Mouse (Mus musculus): ENCODE results near the gene Slc6a18. TPM values are rescaled to one million over a fixed set of nuclear protein-coding genes. Genes with fewer than 3 reads are reported as not detected.
A peak's percentile ranks its signal among the peaks of the same experiment; 100 is the strongest.

Gene Slc6a18
- polyA plus RNA-seq, 1 experiment from 2014 or later = not detected

DNA sequence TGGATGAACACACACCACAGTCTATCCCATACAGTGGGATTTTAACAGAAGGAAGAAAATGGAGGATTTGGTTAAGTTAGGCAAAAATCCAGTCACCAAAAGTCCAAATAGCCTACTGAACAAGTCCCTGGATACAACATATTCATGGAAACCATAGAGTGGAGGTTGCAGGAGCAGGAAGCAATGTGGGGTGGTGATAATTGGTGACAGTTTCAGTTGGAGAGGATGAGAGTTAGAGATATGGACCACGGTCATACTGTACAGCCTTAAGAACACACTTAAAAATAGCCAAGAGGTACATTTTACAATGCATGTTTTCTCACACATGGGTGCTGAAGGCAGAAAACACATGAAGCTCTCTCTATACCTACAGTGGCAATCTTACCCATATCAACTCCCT is 17.1 kb upstream of the Slc6a18 start:
- no peaks in the 10 kb centered on the region for H3K9me3 ChIP-seq (ENCODE audit: control insufficient read depth, low read length)
- DNase-seq (ENCODE audit: low spot score) (no peak), ATAC-seq (replicated peaks; ENCODE audit: low FRiP score) (no peak)
- no peak overlapping the region for H3K9ac ChIP-seq (ENCODE audit: low read length)
- H3K4me2 ChIP-seq (ENCODE audit: low read depth, low read length, severe bottlenecking) = no peak overlapping the region
- H3K27ac ChIP-seq (ENCODE audit: low read depth, low read length) = no peak overlapping the region
- no peaks in the 10 kb centered on the region for H3K4me1 ChIP-seq (replicated peaks; ENCODE audit: control insufficient read depth, insufficient read depth, low read length)
- no peaks in the 10 kb centered on the region for H3K27me3 ChIP-seq (ENCODE audit: control insufficient read depth, insufficient read depth, low read length)
- H3K36me3 ChIP-seq (ENCODE audit: control insufficient read depth, insufficient read depth, low read length) = no peaks in the 10 kb centered on the region
- WGBS = 82% methylated on average over 1 of the region's 1 CpGs
- no peak overlapping the region for H3K4me3 ChIP-seq (ENCODE audit: low read depth, low read length)

DNA sequence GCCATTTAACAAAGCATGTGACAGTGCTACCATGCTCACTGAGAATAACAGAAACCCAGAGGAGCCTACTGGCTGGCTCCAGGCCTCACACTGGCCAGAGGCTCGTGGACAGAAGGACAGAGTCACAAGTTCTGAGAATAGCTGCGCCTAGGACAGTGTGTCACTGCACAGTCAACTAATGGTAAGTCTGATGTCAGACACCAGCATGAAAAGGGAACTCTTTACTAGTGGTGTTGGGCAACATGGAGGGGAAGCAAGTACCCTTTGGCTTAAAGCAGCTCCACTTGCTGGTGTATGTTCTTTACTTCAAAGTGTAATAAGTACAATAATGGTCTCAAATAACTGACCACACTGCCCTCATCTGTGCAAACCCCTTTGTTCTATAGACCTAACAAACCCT is 15.5 kb upstream of the Slc6a18 start:
- ATAC-seq (replicated peaks; ENCODE audit: low FRiP score) (no peak), DNase-seq (ENCODE audit: low spot score) (no peak)
- Histone ChIP-seq H3K36me3 (ENCODE audit: control insufficient read depth, insufficient read depth, low read length) (no peaks in the 10 kb centered on the region), H3K27me3 (ENCODE audit: control insufficient read depth, insufficient read depth, low read length) (no peaks in the 10 kb centered on the region), H3K4me2 (ENCODE audit: low read depth, low read length, severe bottlenecking) (no peak overlapping the region), H3K4me3 (ENCODE audit: low read depth, low read length) (no peak overlapping the region), H3K4me1 (replicated peaks; ENCODE audit: control insufficient read depth, insufficient read depth, low read length) (no peaks in the 10 kb centered on the region), H3K9me3 (ENCODE audit: control insufficient read depth, low read length) (no peaks in the 10 kb centered on the region), H3K27ac (ENCODE audit: low read depth, low read length) (no peak overlapping the region), H3K9ac (ENCODE audit: low read length) (no peak overlapping the region)
- 73% methylated on average over 2 of the region's 2 CpGs for WGBS

DNA sequence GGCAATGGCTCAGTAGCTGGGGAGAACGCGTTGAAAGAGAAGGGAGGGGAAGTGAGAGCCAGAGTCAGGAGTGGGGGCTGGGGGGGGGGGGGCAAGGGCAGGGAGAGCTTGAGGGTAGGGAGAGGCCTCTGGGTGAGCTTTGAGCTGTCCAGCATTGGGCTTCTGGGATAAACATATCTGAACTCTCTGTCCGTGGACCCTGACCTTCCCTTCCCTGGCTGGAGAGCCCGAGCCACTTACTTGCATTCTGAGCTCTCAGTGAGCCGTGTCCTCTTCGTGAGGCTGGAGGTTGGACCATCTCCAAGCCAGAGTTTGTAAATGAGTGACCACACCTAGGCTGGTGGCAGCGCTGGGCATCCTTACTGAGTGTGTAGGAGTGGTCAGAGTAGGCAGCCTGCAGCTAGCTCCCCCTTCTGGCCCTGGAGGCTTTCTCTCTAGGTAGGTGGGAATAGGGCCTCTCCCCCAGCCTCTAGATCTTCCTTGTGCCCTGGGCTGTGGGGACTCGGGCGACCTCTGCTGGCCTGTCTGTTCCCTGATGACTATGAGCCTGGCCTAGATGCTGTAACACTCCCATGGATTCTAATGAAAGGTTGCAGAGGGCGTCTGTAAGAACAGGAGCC is 14.5 kb upstream of the Slc6a18 start:
- 36% methylated on average over 10 of the region's 10 CpGs for WGBS
- H3K9ac ChIP-seq (ENCODE audit: low read length) = no peak overlapping the region
- H3K27me3 ChIP-seq (ENCODE audit: control insufficient read depth, insufficient read depth, low read length) = no peaks in the 10 kb centered on the region
- ATAC-seq (replicated peaks; ENCODE audit: low FRiP score) = peak; percentile 73
- DNase-seq (ENCODE audit: low spot score) = peak; percentile 81
- H3K36me3 ChIP-seq (ENCODE audit: control insufficient read depth, insufficient read depth, low read length) = no peaks in the 10 kb centered on the region
- H3K27ac ChIP-seq (ENCODE audit: low read depth, low read length) = no peak overlapping the region
- H3K4me2 ChIP-seq (ENCODE audit: low read depth, low read length, severe bottlenecking) = no peak overlapping the region
- no peaks in the 10 kb centered on the region for H3K9me3 ChIP-seq (ENCODE audit: control insufficient read depth, low read length)
- no peak overlapping the region for H3K4me3 ChIP-seq (ENCODE audit: low read depth, low read length)
- no peaks in the 10 kb centered on the region for H3K4me1 ChIP-seq (replicated peaks; ENCODE audit: control insufficient read depth, insufficient read depth, low read length)

DNA sequence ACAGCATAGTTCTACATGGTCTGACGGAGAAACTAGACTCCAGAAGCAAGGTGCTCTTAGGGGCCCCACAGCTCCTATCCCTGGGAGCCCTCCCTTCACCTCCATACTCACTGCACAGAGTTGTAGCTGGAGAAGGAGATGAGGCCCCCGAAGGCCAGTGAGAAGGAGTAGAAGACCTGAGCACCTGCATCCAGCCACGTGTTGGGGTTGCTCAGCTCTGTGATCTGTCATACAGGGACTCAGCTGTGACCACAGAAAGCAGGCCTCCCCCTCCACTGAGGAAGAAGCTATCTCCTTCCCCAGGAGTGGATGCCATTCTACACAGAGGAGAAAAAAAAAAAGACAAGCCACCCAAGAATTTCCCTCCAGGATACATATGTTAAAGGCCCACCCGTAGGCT is 11.1 kb upstream of the Slc6a18 start:
- H3K4me3 ChIP-seq (ENCODE audit: low read depth, low read length) = no peak overlapping the region
- no peaks in the 10 kb centered on the region for H3K9me3 ChIP-seq (ENCODE audit: control insufficient read depth, low read length)
- DNase-seq (ENCODE audit: low spot score) = no peak
- H3K36me3 ChIP-seq (ENCODE audit: control insufficient read depth, insufficient read depth, low read length) = no peaks in the 10 kb centered on the region
- H3K4me2 ChIP-seq (ENCODE audit: low read depth, low read length, severe bottlenecking) = no peak overlapping the region
- H3K9ac ChIP-seq (ENCODE audit: low read length) = no peak overlapping the region
- no peaks in the 10 kb centered on the region for H3K4me1 ChIP-seq (replicated peaks; ENCODE audit: control insufficient read depth, insufficient read depth, low read length)
- no peaks in the 10 kb centered on the region for H3K27me3 ChIP-seq (ENCODE audit: control insufficient read depth, insufficient read depth, low read length)
- WGBS = 85% methylated on average over 4 of the region's 4 CpGs
- ATAC-seq (replicated peaks; ENCODE audit: low FRiP score) = no peak
- no peak overlapping the region for H3K27ac ChIP-seq (ENCODE audit: low read depth, low read length)

DNA sequence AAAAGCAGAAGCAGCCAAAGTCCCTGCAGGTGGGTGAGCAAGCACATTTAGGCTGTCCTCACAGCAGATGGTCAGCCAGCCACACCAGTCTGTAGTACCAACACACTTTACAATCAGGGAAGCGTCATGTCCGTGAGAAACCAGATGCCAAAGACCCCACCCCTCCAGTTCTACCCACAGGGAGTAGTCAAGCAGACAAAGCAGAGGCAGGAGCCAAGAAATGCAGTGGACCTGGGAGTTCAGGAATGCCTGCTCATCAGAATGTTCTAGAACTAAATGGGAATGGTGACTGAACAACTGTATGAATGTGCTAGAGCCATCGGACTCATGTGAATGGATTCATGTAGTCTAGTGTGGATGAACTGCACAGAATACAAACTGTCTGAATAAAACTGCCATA is 9.8 kb upstream of the Slc6a18 start:
- no peak for ATAC-seq (replicated peaks; ENCODE audit: low FRiP score)
- WGBS = 78% methylated on average over 3 of the region's 3 CpGs
- Histone ChIP-seq H3K36me3 (ENCODE audit: control insufficient read depth, insufficient read depth, low read length) (no peaks in the 10 kb centered on the region), H3K27me3 (ENCODE audit: control insufficient read depth, insufficient read depth, low read length) (no peaks in the 10 kb centered on the region), H3K9me3 (ENCODE audit: control insufficient read depth, low read length) (no peaks in the 10 kb centered on the region), H3K27ac (ENCODE audit: low read depth, low read length) (no peak overlapping the region), H3K4me2 (ENCODE audit: low read depth, low read length, severe bottlenecking) (no peak overlapping the region), H3K4me1 (replicated peaks; ENCODE audit: control insufficient read depth, insufficient read depth, low read length) (no peaks in the 10 kb centered on the region), H3K9ac (ENCODE audit: low read length) (no peak overlapping the region), H3K4me3 (ENCODE audit: low read depth, low read length) (no peak overlapping the region)
- no peak for DNase-seq (ENCODE audit: low spot score)

DNA sequence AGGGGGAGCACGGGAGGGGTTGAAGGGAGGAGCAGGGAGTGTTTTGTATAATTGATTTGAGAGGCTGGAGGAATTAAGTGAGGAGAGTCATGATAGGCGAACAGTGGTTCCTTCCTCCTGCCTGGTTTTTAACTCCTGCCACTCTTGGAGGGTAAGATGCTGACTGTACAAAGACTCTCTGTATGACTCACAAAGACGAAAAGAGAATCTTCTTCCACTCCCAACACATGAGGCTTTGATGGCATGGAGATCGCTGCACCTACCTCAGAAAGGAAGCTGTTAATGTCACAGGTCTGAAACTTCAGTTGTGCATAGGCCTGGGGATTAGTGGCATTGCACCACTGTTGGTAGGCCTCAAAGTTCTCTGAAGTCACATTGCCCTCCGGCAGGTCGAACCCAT is 7.7 kb upstream of the Slc6a18 start:
- no peak for ATAC-seq (replicated peaks; ENCODE audit: low FRiP score)
- 92% methylated on average over 6 of the region's 6 CpGs for WGBS
- no peaks in the 10 kb centered on the region for H3K27me3 ChIP-seq (ENCODE audit: control insufficient read depth, insufficient read depth, low read length)

DNA sequence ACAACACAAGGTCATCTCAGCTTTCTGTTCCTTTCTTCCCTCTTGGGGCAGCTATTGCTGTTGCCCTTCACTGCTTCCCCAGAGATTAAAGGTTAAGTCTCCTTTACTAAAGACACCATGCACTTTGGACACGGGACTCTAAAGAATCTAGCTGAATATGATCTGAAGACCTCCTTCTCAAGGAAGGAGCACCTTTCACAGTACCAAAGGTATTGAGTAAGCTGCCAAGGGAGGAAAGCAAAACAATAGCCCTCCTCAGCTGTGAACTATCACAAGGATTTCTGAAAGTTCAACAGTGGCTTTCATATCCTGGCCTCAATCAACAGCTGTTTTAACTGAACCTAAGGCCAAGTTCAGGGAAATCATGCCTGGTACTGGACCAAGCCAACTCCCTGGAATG is 6.6 kb upstream of the Slc6a18 start:
- no peak overlapping the region for H3K9ac ChIP-seq (ENCODE audit: low read length)
- no peaks in the 10 kb centered on the region for H3K36me3 ChIP-seq (ENCODE audit: control insufficient read depth, insufficient read depth, low read length)
- H3K4me3 ChIP-seq (ENCODE audit: low read depth, low read length) = no peak overlapping the region
- H3K4me1 ChIP-seq (replicated peaks; ENCODE audit: control insufficient read depth, insufficient read depth, low read length) = no peaks in the 10 kb centered on the region
- H3K4me2 ChIP-seq (ENCODE audit: low read depth, low read length, severe bottlenecking) = no peak overlapping the region
- H3K9me3 ChIP-seq (ENCODE audit: control insufficient read depth, low read length) = no peaks in the 10 kb centered on the region
- no peak overlapping the region for H3K27ac ChIP-seq (ENCODE audit: low read depth, low read length)
- WGBS = 84% methylated on average over 1 of the region's 1 CpGs
- ATAC-seq (replicated peaks; ENCODE audit: low FRiP score) (no peak), DNase-seq (ENCODE audit: low spot score) (no peak)
- no peaks in the 10 kb centered on the region for H3K27me3 ChIP-seq (ENCODE audit: control insufficient read depth, insufficient read depth, low read length)

More for the DNA sequence above, 7.7 kb upstream of the Slc6a18 start:
- no peak overlapping the region for H3K27ac ChIP-seq (ENCODE audit: low read depth, low read length)
- H3K9me3 ChIP-seq (ENCODE audit: control insufficient read depth, low read length) = no peaks in the 10 kb centered on the region
- H3K4me3 ChIP-seq (ENCODE audit: low read depth, low read length) = no peak overlapping the region
- H3K4me2 ChIP-seq (ENCODE audit: low read depth, low read length, severe bottlenecking) = no peak overlapping the region
- H3K4me1 ChIP-seq (replicated peaks; ENCODE audit: control insufficient read depth, insufficient read depth, low read length) = no peaks in the 10 kb centered on the region
- DNase-seq (ENCODE audit: low spot score) = no peak
- H3K36me3 ChIP-seq (ENCODE audit: control insufficient read depth, insufficient read depth, low read length) = no peaks in the 10 kb centered on the region
- H3K9ac ChIP-seq (ENCODE audit: low read length) = no peak overlapping the region

DNA sequence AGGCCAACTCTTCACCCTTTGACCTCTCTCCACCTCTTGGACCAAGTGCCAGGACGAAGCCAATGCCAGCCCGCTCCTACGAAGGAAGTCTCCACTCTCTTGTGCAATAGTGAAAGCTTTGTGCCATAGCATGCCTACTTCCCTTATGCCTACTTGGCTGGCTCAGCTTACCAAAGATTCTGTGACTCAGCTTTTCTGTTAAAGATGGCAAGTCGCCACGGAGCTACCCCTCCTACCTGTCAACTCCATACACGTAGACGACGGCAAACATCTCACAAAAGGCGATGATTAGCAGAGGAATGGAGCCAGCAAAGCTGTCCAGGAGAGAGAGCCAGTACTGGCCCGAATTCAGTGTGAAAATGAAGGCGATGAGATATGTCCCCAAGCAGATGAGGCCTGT is 5.9 kb upstream of the Slc6a18 start:
- Histone ChIP-seq H3K9ac (ENCODE audit: low read length) (no peak overlapping the region), H3K9me3 (ENCODE audit: control insufficient read depth, low read length) (no peaks in the 10 kb centered on the region), H3K4me3 (ENCODE audit: low read depth, low read length) (no peak overlapping the region), H3K36me3 (ENCODE audit: control insufficient read depth, insufficient read depth, low read length) (no peaks in the 10 kb centered on the region), H3K4me1 (replicated peaks; ENCODE audit: control insufficient read depth, insufficient read depth, low read length) (no peaks in the 10 kb centered on the region), H3K4me2 (ENCODE audit: low read depth, low read length, severe bottlenecking) (no peak overlapping the region), H3K27me3 (ENCODE audit: control insufficient read depth, insufficient read depth, low read length) (no peaks in the 10 kb centered on the region), H3K27ac (ENCODE audit: low read depth, low read length) (no peak overlapping the region)
- ATAC-seq (replicated peaks; ENCODE audit: low FRiP score) = no peak
- 86% methylated on average over 11 of the region's 11 CpGs for WGBS
- no peak for DNase-seq (ENCODE audit: low spot score)

DNA sequence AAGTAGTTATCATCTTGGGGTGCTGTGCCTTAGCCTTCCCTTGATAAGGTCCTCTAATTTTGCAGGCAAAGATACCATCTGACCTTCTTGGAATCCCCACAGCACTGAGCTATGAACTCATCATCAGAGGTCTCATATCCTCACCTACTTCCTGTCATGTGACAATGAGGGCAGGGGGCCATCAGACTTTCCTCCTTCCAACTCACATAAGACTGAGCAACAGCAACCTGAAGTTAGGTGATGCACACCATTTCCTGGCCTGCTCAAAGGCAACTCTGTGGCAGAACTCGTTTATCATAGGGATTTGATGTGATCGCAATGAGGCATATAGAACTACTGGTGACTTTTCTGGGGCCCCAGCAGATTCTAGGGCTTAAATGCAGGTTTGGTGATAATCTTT is 4.4 kb upstream of the Slc6a18 start:
- WGBS = 87% methylated on average over 2 of the region's 2 CpGs
- DNase-seq (ENCODE audit: low spot score) = no peak
- Histone ChIP-seq H3K36me3 (ENCODE audit: control insufficient read depth, insufficient read depth, low read length) (no peaks in the 10 kb centered on the region), H3K9me3 (ENCODE audit: control insufficient read depth, low read length) (no peaks in the 10 kb centered on the region), H3K4me3 (ENCODE audit: low read depth, low read length) (no peak overlapping the region), H3K27me3 (ENCODE audit: control insufficient read depth, insufficient read depth, low read length) (no peaks in the 10 kb centered on the region), H3K4me1 (replicated peaks; ENCODE audit: control insufficient read depth, insufficient read depth, low read length) (no peaks in the 10 kb centered on the region), H3K9ac (ENCODE audit: low read length) (no peak overlapping the region), H3K27ac (ENCODE audit: low read depth, low read length) (no peak overlapping the region), H3K4me2 (ENCODE audit: low read depth, low read length, severe bottlenecking) (no peak overlapping the region)
- no peak for ATAC-seq (replicated peaks; ENCODE audit: low FRiP score)

All from forebrain, embryonic 11.5 days (tissue).